Mouse (Mus musculus) bone marrow macrophage, adult 2 months (primary cell): ENCODE data around the gene H2-K1.

Experiments
- CTCF ChIP-seq: IDR thresholded peaks from 2 replicates; pipeline ENCODE4 v1.5.1; 2012; ENCODE audit warnings: low read depth, mild to moderate bottlenecking, low read length, moderate library complexity
- POLR2A ChIP-seq: IDR thresholded peaks from 2 replicates; pipeline ENCODE4 v1.6.1; 2012; ENCODE audit warnings: mild to moderate bottlenecking, low read depth, low read length, borderline replicate concordance

- TF ChIP-seq POLR2A (no peak), CTCF (no peak)
Observed at GRCm38 (mm10) chr17:34024317-34024821, 24.2 kb upstream of the H2-K1 start, which contains the start of gene Ring1.
